Mouse (Mus musculus) liver, embryonic 14.5 days (tissue): ENCODE measurements around the gene Cyp2f2. TPM values are rescaled to one million over a fixed set of nuclear protein-coding genes. Genes with fewer than 3 reads are reported as not detected.

Experiments used
- ATAC-seq: fragments of 200-750 bp; cut with Nextera tagmentation; 2 replicates; pipeline ENCODE4 v1.8.0; 2017; ENCODE audit warnings: moderate number of reproducible peaks, mild to moderate bottlenecking, moderate library complexity; ENCODE audit not compliant: insufficient read depth
- DNase-seq, 3 experiments: peaks; one replicate each; pipeline ENCODE4 v3.0.0-alpha.2; 2012 to 2013; ENCODE audit warnings: low read depth in 3 of 3, low spot score in 3 of 3
- H3K27ac ChIP-seq: fragments of 300-500 bp; sonication (generic); 2 replicates; pipeline ENCODE4 v1.5.1; 2014; ENCODE audit warnings: moderate library complexity, mild to moderate bottlenecking, control low read depth, inconsistent platforms
- H3K27me3 ChIP-seq: fragments of 300-500 bp; sonication (generic); 2 replicates; pipeline ENCODE4 v1.6.1; 2014; ENCODE audit warnings: mild to moderate bottlenecking, low read length, moderate library complexity; ENCODE audit not compliant: control insufficient read depth, insufficient read depth
- H3K36me3 ChIP-seq: fragments of 300-500 bp; sonication (generic); replicated peaks from 2 replicates; pipeline ENCODE4 v1.6.1; 2014; ENCODE audit warnings: low read depth; ENCODE audit not compliant: control insufficient read depth, insufficient read depth
- H3K4me1 ChIP-seq, 2 experiments: fragments of 200-500 bp in 1 of 2; fragments of 300-500 bp in 1 of 2; sonication (generic) in 1 of 2; replicated peaks; 2 replicates each; pipeline ENCODE4 v1.6.1; 2012 to 2014; ENCODE audit warnings: antibody characterized with exemption in 1 of 2, inconsistent platforms in 1 of 2, low read length in 1 of 2; ENCODE audit not compliant: control insufficient read depth in 2 of 2, insufficient read depth in 2 of 2
- H3K4me2 ChIP-seq: fragments of 300-500 bp; sonication (generic); 2 replicates; pipeline ENCODE4 v1.6.1; 2014; ENCODE audit warnings: low read depth, mild to moderate bottlenecking, control low read depth, moderate library complexity
- H3K4me3 ChIP-seq, 2 experiments: fragments of 200-500 bp in 1 of 2; fragments of 300-500 bp in 1 of 2; sonication (generic) in 1 of 2; 2 replicates each; pipeline ENCODE4 v1.5.1; 2012 to 2014; ENCODE audit warnings: low read depth in 2 of 2, low read length in 2 of 2, mild to moderate bottlenecking in 2 of 2, control low read depth in 1 of 2, inconsistent platforms in 1 of 2, moderate library complexity in 1 of 2; ENCODE audit not compliant: insufficient read depth in 1 of 2
- H3K9ac ChIP-seq: fragments of 300-500 bp; sonication (generic); replicated peaks from 2 replicates; pipeline ENCODE4 v1.6.1; 2014; ENCODE audit warnings: mild to moderate bottlenecking, control low read depth, moderate library complexity
- H3K9me3 ChIP-seq: fragments of 300-500 bp; sonication (generic); 2 replicates; pipeline ENCODE4 v1.6.1; 2016; ENCODE audit warnings: low read length, mixed read lengths; ENCODE audit not compliant: control insufficient read depth
- CTCF ChIP-seq: IDR thresholded peaks from 2 replicates; pipeline ENCODE4 v1.5.1; 2016; ENCODE audit warnings: antibody characterized with exemption, low read depth, control low read depth
- EP300 ChIP-seq: IDR thresholded peaks from 2 replicates; pipeline ENCODE4 v1.6.1; 2016; ENCODE audit warnings: antibody characterized with exemption, low read depth
- WGBS: fragments of 180-500 bp; shearing (Covaris S2); extraction: QIAGEN DNeasy Blood & Tissue Kit; methylation state at CpG from one replicate; pipeline ENCODE4 v1.1.7; 2014; ENCODE audit not compliant: insufficient replicate concordance; 5-methylcytosine and 5-hydroxymethylcytosine counted together
- polyA plus RNA-seq, 2 experiments: library from polyadenylated mRNA; depleted of rRNA in 1 of 2; stranded (reverse) in 1 of 2; unstranded in 1 of 2; fragments of >200 nt; fragmentation: Nextera tagmentation in 1 of 2; extraction: Ambion mirVana in 1 of 2; gene quantifications; 2 replicates each; pipeline versions ENCODE4 v1.2.1 to v1.2.3; 2012 to 2014

Cyp2f2 gene
- polyA plus RNA-seq, 2 experiments = 0.21 to 0.32 TPM

- Histone ChIP-seq H3K9ac (no peak overlapping the region), H3K27ac (no peak overlapping the region), H3K27me3 (no peaks in the 10 kb centered on the region), H3K4me1 (peaks cover 0 to 19% of the 10 kb centered on the region in 2 experiments; a peak in 3 of 4 replicates), H3K4me2 (peak overlapping the region; percentile 8; the same call in 1 of the 2 replicates), H3K36me3 (no peaks in the 10 kb centered on the region), H3K9me3 (no peaks in the 10 kb centered on the region), H3K4me3 (no peak overlapping the region)
- no peak for TF ChIP-seq CTCF
- TF ChIP-seq EP300 = no peak
- WGBS = 84% methylated on average over 33 of the region's 33 CpGs
- ATAC-seq = no peak
- no peak for DNase-seq
Observed at GRCm38 (mm10) chr7:27164112-27164947, 44.6 kb downstream of the Cyp2f2 start.

- H3K4me2 ChIP-seq = peak overlapping the region; percentile 78
- DNase-seq (no peak), ATAC-seq (no peak)
- peak overlapping the region; percentile 53; the same call in 1 of the 2 replicates for H3K27ac ChIP-seq
- TF ChIP-seq CTCF = no peak
- no peak for TF ChIP-seq EP300
- peaks cover 0 to 18% of the 10 kb centered on the region in 2 experiments; a peak in 3 of 4 replicates for H3K4me1 ChIP-seq
- H3K27me3 ChIP-seq = no peaks in the 10 kb centered on the region
- no peaks in the 10 kb centered on the region for H3K9me3 ChIP-seq
- H3K36me3 ChIP-seq = no peaks in the 10 kb centered on the region
- peak overlapping the region; percentile 77 to 81; a peak in 3 of 4 replicates for H3K4me3 ChIP-seq
- WGBS = 79% methylated on average over 23 of the region's 23 CpGs
- peak overlapping the region; percentile 74; the same call in 1 of the 2 replicates for H3K9ac ChIP-seq
Observed at GRCm38 (mm10) chr7:27165007-27165655, 45.4 kb downstream of the Cyp2f2 start.

- peaks cover 0 to 13% of the 10 kb centered on the region in 2 experiments; a peak in 3 of 4 replicates for H3K4me1 ChIP-seq
- H3K4me3 ChIP-seq = peak overlapping the region; percentile 77 to 81
- DNase-seq (no peak), ATAC-seq (no peak)
- TF ChIP-seq EP300 (no peak), CTCF (no peak)
- no peaks in the 10 kb centered on the region for H3K27me3 ChIP-seq
- H3K9ac ChIP-seq = peak overlapping the region; percentile 74
- H3K36me3 ChIP-seq = no peaks in the 10 kb centered on the region
- no peaks in the 10 kb centered on the region for H3K9me3 ChIP-seq
- H3K27ac ChIP-seq = peak overlapping the region; percentile 53
- peak overlapping the region; percentile 78 for H3K4me2 ChIP-seq
- 1% methylated on average over 8 of the region's 8 CpGs for WGBS
Observed at GRCm38 (mm10) chr7:27165696-27166095, 46.0 kb downstream of the Cyp2f2 start.

- peak; percentile 75 for ATAC-seq
- TF ChIP-seq CTCF (no peak), EP300 (no peak)
- H3K27me3 ChIP-seq = no peaks in the 10 kb centered on the region
Observed at GRCm38 (mm10) chr7:27166229-27166613, 46.5 kb downstream of the Cyp2f2 start.

More at GRCm38 (mm10) chr7:27166229-27166613, 46.5 kb downstream of the Cyp2f2 start:
- DNase-seq = peak; percentile 59 to 67 (median 66)
- Histone ChIP-seq H3K36me3 (no peaks in the 10 kb centered on the region), H3K9ac (peak overlapping the region; percentile 74), H3K27ac (peak overlapping the region; percentile 53), H3K4me3 (peak overlapping the region; percentile 77 to 81), H3K4me2 (peak overlapping the region; percentile 78), H3K9me3 (no peaks in the 10 kb centered on the region), H3K4me1 (peaks cover 0 to 12% of the 10 kb centered on the region in 2 experiments; a peak in 3 of 4 replicates)
- 2% methylated on average over 32 of the region's 43 CpGs for WGBS
